Mouse (Mus musculus) megakaryocyte, embryonic 14.5 days (primary cell): ENCODE data around the gene Bbox1.

Experiments used
- FLI1 ChIP-seq: IDR thresholded peaks from 2 replicates; pipeline ENCODE4 v1.6.1; 2012; ENCODE audit warnings: low read length, inconsistent platforms, mixed read lengths
- GATA1 ChIP-seq: IDR thresholded peaks from 3 replicates; pipeline ENCODE4 v1.6.1; 2012; ENCODE audit warnings: mixed read lengths, low read length, inconsistent platforms, borderline replicate concordance

DNA sequence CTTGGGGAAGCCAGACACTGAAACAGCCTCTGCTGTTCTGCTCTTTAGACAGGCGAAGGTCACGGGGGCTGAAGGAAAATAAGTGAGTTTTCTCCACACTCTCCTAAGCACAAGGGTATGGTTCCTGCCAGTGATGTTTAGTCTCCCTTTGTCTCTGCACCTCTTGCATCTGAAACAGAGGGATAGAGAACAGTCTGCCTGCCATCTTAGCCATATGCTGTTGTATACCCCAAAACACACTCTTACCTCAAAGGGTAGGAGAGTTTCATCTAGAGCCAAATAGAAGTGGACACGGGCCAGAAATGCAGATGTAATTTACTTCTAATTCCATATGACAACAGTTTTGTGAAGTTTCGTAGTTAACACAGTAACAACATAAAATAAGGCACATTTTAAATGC lies 83.6 kb downstream of the Bbox1 start:
- TF ChIP-seq GATA1: no peak
- no peak for TF ChIP-seq FLI1
